8 mouse cellular contexts compared by ENCODE assay signal in genomic region chr7:144696764-144697704, GRCm38 (mm10). TPM values are rescaled to one million over a fixed set of nuclear protein-coding genes. Genes with fewer than 3 reads are reported as not detected.
A peak's percentile ranks its signal among the peaks of the same experiment; 100 is the strongest.
DNase-seq lines count a peak whose midpoint lies in the region; ATAC-seq and TF ChIP-seq lines count a peak whose summit lies in the region.

No protein-coding gene starts in this region.

- no peak overlapping the region for H3K4me3 ChIP-seq in neural tube, embryonic 15.5 days (replicated peaks)
- H3K4me3 ChIP-seq in liver, embryonic 11.5 days (ENCODE audit: low read depth, low read length) = no peak overlapping the region
- H3K4me3 ChIP-seq in spleen, adult 2 months (ENCODE audit: extremely low read depth, insufficient read depth, insufficient read length) = no peak overlapping the region
- H3K4me3 ChIP-seq in midbrain, embryonic 16.5 days (ENCODE audit: low read depth, low read length) = no peak overlapping the region

- H3K9me3 ChIP-seq in neural tube, embryonic 15.5 days (replicated peaks) = 0 out of 2 replicates have a peak, but pooled peaks cover 3% of the 10 kb centered on the region
- 0 out of 2 replicates have a peak, but pooled peaks cover 3% of the 10 kb centered on the region for H3K9me3 ChIP-seq in liver, embryonic 11.5 days (ENCODE audit: control insufficient read depth, low read length)
- no peaks in the 10 kb centered on the region; the same call in 1 of the 2 replicates for H3K9me3 ChIP-seq in midbrain, embryonic 16.5 days (replicated peaks; ENCODE audit: control insufficient read depth, low read length, poor library complexity, severe bottlenecking)

- 75% methylated on average over 7 of the region's 7 CpGs for WGBS in neural tube, embryonic 15.5 days
- WGBS in liver, embryonic 11.5 days = 64% methylated on average over 7 of the region's 7 CpGs
- 77% methylated on average over 7 of the region's 7 CpGs for WGBS in spleen, adult 2 months
- 79% methylated on average over 7 of the region's 7 CpGs for WGBS in midbrain, embryonic 16.5 days

- no peak overlapping the region for H3K9ac ChIP-seq in neural tube, embryonic 15.5 days (replicated peaks)
- no peak overlapping the region for H3K9ac ChIP-seq in liver, embryonic 11.5 days (ENCODE audit: low read depth, low read length)
- no peak overlapping the region for H3K9ac ChIP-seq in midbrain, embryonic 16.5 days (ENCODE audit: low read depth, low read length)

- TF ChIP-seq POLR2A in spleen, adult 2 months (IDR thresholded peaks at IDR 0.05; ENCODE audit: low read depth, low read length) = no peak

- peak; percentile 20; the same call in 1 of the 2 replicates for TF ChIP-seq CTCF in spleen, adult 2 months (IDR thresholded peaks at IDR 0.05; ENCODE audit: extremely low read depth, insufficient read depth, insufficient read length, insufficient replicate concordance)

- H3K27ac ChIP-seq in neural tube, embryonic 15.5 days (replicated peaks) = no peak overlapping the region
- no peak overlapping the region for H3K27ac ChIP-seq in liver, embryonic 11.5 days (ENCODE audit: low read depth, low read length)
- no peak overlapping the region for H3K27ac ChIP-seq in spleen, adult 2 months (ENCODE audit: insufficient read depth, low read length)
- H3K27ac ChIP-seq in midbrain, embryonic 16.5 days (ENCODE audit: low read length) = no peak overlapping the region

- no peaks in the 10 kb centered on the region for H3K4me1 ChIP-seq in neural tube, embryonic 15.5 days
- no peaks in the 10 kb centered on the region for H3K4me1 ChIP-seq in liver, embryonic 11.5 days (replicated peaks; ENCODE audit: control insufficient read depth, insufficient read depth, low read length)
- H3K4me1 ChIP-seq in spleen, adult 2 months (ENCODE audit: control insufficient read depth, insufficient read depth, insufficient read length) = no peaks in the 10 kb centered on the region
- no peaks in the 10 kb centered on the region for H3K4me1 ChIP-seq in midbrain, embryonic 16.5 days (ENCODE audit: control insufficient read depth, insufficient read depth, low read length)

- peak; percentile 39 for DNase-seq in CD4-positive, CD25-positive, alpha-beta regulatory T cell, adult 2 months (ENCODE audit: low read depth, low spot score)
- DNase-seq in neural tube, embryonic 10.5 days (ENCODE audit: extremely low spot score, low spot score) = peak; percentile 25
- DNase-seq in liver, embryonic 11.5 days (ENCODE audit: low spot score) = no peak
- DNase-seq in spleen, adult 2 months (ENCODE audit: low read depth in 1 of 2, low spot score in 2 of 2) = peak in 1 of 2 experiments; percentile 12
- DNase-seq in gastrocnemius, adult 18-20 months (ENCODE audit: low spot score) = no peak

- H3K36me3 ChIP-seq in neural tube, embryonic 15.5 days = no peaks in the 10 kb centered on the region
- H3K36me3 ChIP-seq in liver, embryonic 11.5 days (ENCODE audit: control insufficient read depth, insufficient read depth, low read length) = no peaks in the 10 kb centered on the region
- no peaks in the 10 kb centered on the region for H3K36me3 ChIP-seq in spleen, adult 2 months (ENCODE audit: control insufficient read depth, insufficient read depth, low read length)
- no peaks in the 10 kb centered on the region for H3K36me3 ChIP-seq in midbrain, embryonic 16.5 days (ENCODE audit: control insufficient read depth, insufficient read depth, low read length)

- H3K4me2 ChIP-seq in neural tube, embryonic 15.5 days = no peak overlapping the region
- H3K4me2 ChIP-seq in liver, embryonic 11.5 days = no peak overlapping the region
- H3K4me2 ChIP-seq in midbrain, embryonic 16.5 days (ENCODE audit: low read length) = no peak overlapping the region

- no peaks in the 10 kb centered on the region for H3K27me3 ChIP-seq in neural tube, embryonic 15.5 days (replicated peaks)
- no peaks in the 10 kb centered on the region for H3K27me3 ChIP-seq in liver, embryonic 11.5 days (replicated peaks; ENCODE audit: control insufficient read depth, insufficient read depth, low read length)
- no peaks in the 10 kb centered on the region for H3K27me3 ChIP-seq in spleen, adult 2 months (ENCODE audit: control insufficient read depth, insufficient read depth, low read length)
- H3K27me3 ChIP-seq in midbrain, embryonic 16.5 days (ENCODE audit: control insufficient read depth, insufficient read depth, low read depth, low read length) = no peaks in the 10 kb centered on the region

- ATAC-seq in CD4-positive, CD25-positive, alpha-beta regulatory T cell, adult 4 months = no peak
- no peak for ATAC-seq in neural tube, embryonic 15.5 days (ENCODE audit: low FRiP score)
- ATAC-seq in liver, embryonic 11.5 days (replicated peaks; ENCODE audit: low FRiP score) = 0 out of 2 replicates have a peak, but pooled peaks have one; percentile 26
- no peak for ATAC-seq in midbrain, embryonic 16.5 days

RNA-seq across cellular contexts. Expression of gene Ano1, which starts 54.7 kb away (rescaled TPM):
- polyA plus RNA-seq in CD4-positive, CD25-positive, alpha-beta regulatory T cell, adult 4 months (2017; shearing (Covaris generic)) = under 1 TPM in 1 of 2 experiments, not detected in 1; 0.09 TPM
- 4.2 and 8.8 TPM in 2 replicates for polyA plus RNA-seq in neural tube, embryonic 15.5 days (2015; fragmentation: Nextera tagmentation; extraction: Ambion mirVana)
- 10.2 and 13.2 TPM in 2 replicates for polyA plus RNA-seq in liver, embryonic 11.5 days (2014; fragmentation: Nextera tagmentation; extraction: Ambion mirVana)
- 6.5 and 7.4 TPM in 2 replicates for polyA plus RNA-seq in spleen, adult 2 months (2012; rRNA removed)
- total RNA-seq in gastrocnemius, adult 18-20 months (2021) = 1 to 10 TPM; 2.3 to 3.4 TPM
- 9.8 and 11.2 TPM in 2 replicates for polyA plus RNA-seq in midbrain, embryonic 16.5 days (2015; fragmentation: Nextera tagmentation; extraction: Ambion mirVana)

Comparison
In these comparisons a context has a peak if more than half of its experiments do, and no peak if none do; other contexts are left out.
1. DNase-seq: peak in CD4-positive, CD25-positive, alpha-beta regulatory T cell, adult 2 months (single experiment) and neural tube, embryonic 10.5 days (single experiment); none in liver, embryonic 11.5 days (single experiment) and gastrocnemius, adult 18-20 months (single experiment).